Mouse (Mus musculus) liver, embryonic 14.5 days (tissue): ENCODE data around the gene Slc4a2.

Experiments
- CTCF ChIP-seq: IDR thresholded peaks from 2 replicates; pipeline ENCODE4 v1.5.1; 2016; ENCODE audit warnings: antibody characterized with exemption, low read depth, control low read depth
- EP300 ChIP-seq: IDR thresholded peaks from 2 replicates; pipeline ENCODE4 v1.6.1; 2016; ENCODE audit warnings: antibody characterized with exemption, low read depth

- no peak for TF ChIP-seq CTCF
- TF ChIP-seq EP300, result no peak
Measured at GRCm38 (mm10) chr5:24426037-24426432, 2.4 kb downstream of the Slc4a2 start.
